Mouse (Mus musculus) brain, embryonic 14.5 days (tissue): ENCODE results near the gene Glb1l3. TPM values are rescaled to one million over a fixed set of nuclear protein-coding genes. Genes with fewer than 3 reads are reported as not detected.
"Not testable (repeated sequence)": the region's sequence is repeated elsewhere in the genome, so short reads cannot be mapped to it uniquely, and the experiment has no call there.

Experiments used
- DNase-seq: peaks from one replicate; pipeline ENCODE4 v3.0.0-alpha.2; 2011; ENCODE audit warnings: low read depth
- CTCF ChIP-seq: fragments of 200-500 bp; IDR thresholded peaks from 2 replicates; pipeline ENCODE4 v1.5.1; 2012; ENCODE audit warnings: inconsistent platforms, mild to moderate bottlenecking, moderate library complexity, borderline replicate concordance; ENCODE audit not compliant: insufficient read depth, insufficient read length; ENCODE audit errors: extremely low read depth
- POLR2A ChIP-seq: fragments of 200-500 bp; IDR thresholded peaks from 2 replicates; pipeline ENCODE4 v1.6.1; 2012; ENCODE audit warnings: mild to moderate bottlenecking, inconsistent platforms, borderline replicate concordance; ENCODE audit not compliant: poor library complexity, insufficient read depth, insufficient read length, severe bottlenecking; ENCODE audit errors: extremely low read depth
- polyA plus RNA-seq: library from polyadenylated mRNA; depleted of rRNA; stranded (reverse); fragments of >200 nt; gene quantifications from 2 replicates; pipeline ENCODE4 v1.2.3, GENCODE M21; 2012; rRNA removed

Gene Glb1l3
- polyA plus RNA-seq = 0.03 and 0.11 TPM in 2 replicates

DNA sequence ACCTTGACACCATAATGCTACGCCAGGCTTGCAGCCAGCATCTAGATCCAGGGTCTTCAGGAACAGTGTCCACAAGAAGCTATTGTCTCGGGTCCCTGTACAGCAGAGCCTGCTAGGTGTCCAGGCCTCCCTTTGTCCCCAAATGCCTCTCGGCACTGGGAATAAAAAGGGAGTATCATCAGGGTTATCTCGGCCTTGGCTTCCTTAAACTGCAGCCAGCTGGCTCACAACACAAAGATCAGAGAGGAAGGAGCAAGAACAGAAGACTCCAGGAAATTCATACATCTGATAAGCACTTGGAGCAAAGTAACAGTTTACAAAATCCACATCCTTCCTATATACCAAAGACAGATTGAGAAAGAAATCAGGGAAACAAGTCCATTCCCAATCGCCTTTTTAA, at the start of gene Glb1l3:
Gene Glb1l3, minus strand, starts transcription at position 140 of the 400 bp plus-strand sequence.
- TF ChIP-seq POLR2A = no peak
- no peak for TF ChIP-seq CTCF

GRCm38 (mm10) chr9:26869856-26870255, 9.2 kb upstream of the Glb1l3 start:
- DNase-seq = not testable (repeated sequence)

More for the DNA sequence above, at the start of gene Glb1l3:
- no peak for DNase-seq

DNA sequence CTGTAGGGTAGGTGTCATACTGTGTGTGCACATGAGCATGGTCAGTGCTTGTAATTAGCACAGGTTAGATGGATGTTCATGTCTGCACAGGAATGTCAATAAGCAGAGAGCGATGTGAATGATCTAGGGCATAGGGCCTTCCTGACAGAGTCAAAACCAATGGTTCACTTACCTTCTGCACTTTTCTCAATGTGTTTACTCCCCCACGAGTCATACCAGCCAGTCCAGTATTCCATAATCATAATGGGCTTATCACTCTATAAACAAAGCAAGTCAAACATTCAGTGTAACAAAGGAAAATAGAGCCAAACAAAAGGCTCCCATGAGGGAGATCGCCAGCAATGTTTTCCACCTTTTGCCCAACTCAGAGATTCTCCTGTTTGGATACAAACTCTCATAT, 29.6 kb downstream of the Glb1l3 start:
- DNase-seq = no peak
- TF ChIP-seq CTCF (no peak), POLR2A (no peak)

- no peak for DNase-seq
- TF ChIP-seq CTCF (no peak), POLR2A (no peak)
These were observed 40.7 kb downstream of the Glb1l3 start for GRCm38 (mm10) chr9:26819942-26820341.

GRCm38 (mm10) chr9:26808735-26809134, 52.0 kb downstream of the Glb1l3 start:
- TF ChIP-seq POLR2A = no peak
- TF ChIP-seq CTCF = no peak
- no peak for DNase-seq

DNA sequence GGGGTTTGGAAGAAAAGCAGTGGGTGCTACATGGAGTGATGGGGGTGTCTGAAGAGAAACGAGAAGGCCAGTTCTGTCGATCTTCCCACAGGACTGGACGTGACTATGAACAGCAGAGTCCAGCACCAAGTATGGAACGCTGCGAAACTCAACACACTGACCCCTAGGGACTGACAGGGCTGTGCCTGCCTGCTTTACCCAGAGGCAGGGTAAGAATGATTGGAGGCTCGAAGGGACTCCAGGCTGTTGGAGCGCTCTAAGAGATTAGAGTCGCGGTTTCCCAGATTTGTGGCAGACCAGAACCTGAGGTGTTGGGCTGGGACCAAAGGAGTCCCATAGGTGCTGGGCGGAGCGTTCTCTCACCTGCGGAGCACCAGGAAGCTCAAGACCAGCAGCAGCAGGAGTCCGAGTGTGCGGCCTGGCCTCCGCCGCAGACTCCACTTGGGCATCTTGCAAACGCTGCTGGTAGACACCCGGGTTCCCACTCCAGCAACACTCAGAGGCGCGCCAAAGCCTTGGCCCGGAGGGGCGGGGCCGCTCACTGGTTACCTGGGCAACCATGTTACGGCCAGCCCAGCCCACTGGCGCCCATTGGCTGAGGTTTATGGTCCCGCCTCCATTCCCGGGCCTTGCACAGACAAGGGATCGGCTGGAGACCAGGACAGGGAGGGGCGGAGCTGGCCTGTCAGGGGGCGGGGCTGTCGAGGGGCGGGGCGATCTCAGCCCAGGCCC, 54.6 kb downstream of the Glb1l3 start, which contains the start of gene Glb1l2:
Gene Glb1l2, minus strand, starts transcription at position 534 of the 732 bp plus-strand sequence.
- peak; percentile 98 for DNase-seq
- 0 out of 2 replicates have a peak, but pooled peaks have one; percentile 8 for TF ChIP-seq CTCF
- no peak for TF ChIP-seq POLR2A

- no peak for DNase-seq
- TF ChIP-seq CTCF = no peak
- no peak for TF ChIP-seq POLR2A
These were observed 56.4 kb downstream of the Glb1l3 start for GRCm38 (mm10) chr9:26804321-26804720.

DNA sequence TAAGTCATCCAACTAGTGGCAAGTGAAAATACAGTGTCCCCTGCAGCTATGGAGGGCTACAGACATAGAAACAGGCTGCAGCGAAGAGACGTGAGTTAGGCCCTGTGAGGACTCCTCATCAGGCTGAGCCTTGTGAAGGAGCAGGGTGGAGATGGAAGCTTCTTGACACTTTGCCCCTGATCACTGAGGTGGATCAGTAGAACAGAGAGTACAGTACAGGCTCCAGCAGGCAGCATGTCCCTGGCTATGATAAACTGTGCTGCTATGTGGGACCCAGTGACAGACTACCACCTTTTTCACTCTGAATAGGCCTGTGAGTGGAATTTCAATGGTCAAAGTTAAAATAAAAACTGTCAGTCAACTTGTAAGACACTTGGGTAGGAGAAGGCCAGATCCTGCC, 60.3 kb downstream of the Glb1l3 start:
- no peak for DNase-seq
- TF ChIP-seq CTCF (no peak), POLR2A (no peak)

- DNase-seq = no peak
- TF ChIP-seq CTCF (no peak), POLR2A (no peak)
These were observed 62.0 kb downstream of the Glb1l3 start for GRCm38 (mm10) chr9:26798731-26799130.

DNA sequence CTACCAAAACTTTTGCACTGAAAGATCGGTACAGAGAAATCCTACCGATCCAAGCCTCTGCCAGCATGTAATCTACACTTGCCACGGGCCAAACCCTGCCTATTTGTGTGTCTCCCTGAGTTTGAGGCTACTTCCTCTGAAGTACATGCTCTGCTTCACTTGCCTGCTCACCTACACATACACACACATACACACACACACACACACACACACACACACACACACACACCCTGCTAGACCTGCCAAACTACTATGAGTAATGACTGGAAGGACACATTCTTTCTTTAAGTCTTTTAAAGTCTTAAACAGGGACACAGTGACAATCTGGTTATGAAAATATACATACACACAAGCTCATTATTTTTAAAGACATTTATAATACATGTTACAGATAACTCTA, 62.5 kb downstream of the Glb1l3 start:
- TF ChIP-seq POLR2A = no peak
- TF ChIP-seq CTCF = no peak
- DNase-seq = no peak

DNA sequence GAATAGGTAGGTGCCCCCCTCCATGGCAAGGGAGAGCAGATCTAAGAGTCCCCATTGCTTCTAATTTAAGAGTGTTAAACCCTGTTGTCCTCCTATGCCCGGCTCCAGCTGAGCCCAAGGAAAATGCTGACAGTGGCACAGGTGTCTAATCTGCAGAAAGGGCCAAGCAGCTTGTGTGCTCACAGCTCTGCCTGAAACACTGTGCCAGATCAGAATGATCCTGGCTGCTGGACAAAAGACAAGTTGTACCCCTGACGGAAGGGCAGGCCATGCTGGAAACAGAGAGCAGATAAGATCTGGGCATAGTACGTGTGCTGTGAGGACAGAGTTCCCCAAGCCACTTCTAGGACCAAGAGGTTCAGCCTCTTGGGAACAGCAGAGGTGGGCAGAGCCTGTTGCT, 67.9 kb downstream of the Glb1l3 start:
- no peak for TF ChIP-seq CTCF
- no peak for TF ChIP-seq POLR2A
- no peak for DNase-seq

- no peak for TF ChIP-seq CTCF
- TF ChIP-seq POLR2A = no peak
- DNase-seq = peak; percentile 53
These were observed 77.2 kb downstream of the Glb1l3 start for GRCm38 (mm10) chr9:26783414-26783975.
